Mouse (Mus musculus): ENCODE measurements around the gene Ncapd2.

Gene Ncapd2

DNA sequence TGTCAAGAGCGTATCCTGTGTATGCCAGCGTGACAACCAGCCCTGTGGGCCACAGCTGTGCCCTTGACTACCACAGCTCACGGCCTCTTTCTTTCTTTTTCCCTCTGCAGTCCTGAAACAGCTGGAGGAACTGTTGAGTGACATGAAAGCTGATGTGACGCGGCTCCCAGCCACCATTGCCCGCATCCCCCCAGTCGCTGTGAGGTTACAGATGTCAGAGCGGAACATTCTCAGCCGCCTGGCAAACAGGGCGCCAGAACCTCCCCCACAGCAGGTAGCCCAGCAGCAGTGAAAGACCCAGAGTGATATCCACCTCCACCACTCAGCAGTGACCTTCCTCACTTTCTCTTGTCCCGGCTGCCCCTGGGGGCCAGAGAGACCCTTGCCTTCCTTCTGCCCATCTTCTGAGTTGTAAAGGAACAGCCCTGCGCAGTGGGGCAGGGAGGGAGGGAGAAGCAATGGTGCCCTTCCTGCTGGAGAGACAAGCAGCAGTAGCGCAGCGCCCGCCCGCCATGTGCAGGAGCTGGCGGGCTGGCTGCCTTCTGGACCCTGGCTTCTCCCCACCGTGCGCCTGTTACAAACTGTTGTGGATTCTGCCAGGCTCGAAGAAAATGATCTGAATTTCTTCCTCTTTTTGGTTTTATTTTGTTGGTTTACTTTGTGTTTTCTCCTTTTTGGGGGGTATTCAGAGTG is 61.6 kb downstream of the Ncapd2 start:
- POLR2A ChIA-PET, result interaction anchor here (0.5 to 16.8 kb wide), 72 partner anchors 8 to 462 kb away, joined by 3 to 499 read pairs (median 4); partner anchors contain the start of genes Gapdh (in 2 of the 4), Grcc10 (in 2 of the 4), Mrpl51 (in 2 of the 4) and Ncapd2 (in 2 of the 4)
- CTCF ChIA-PET, result interaction anchor here in 2 of 4 experiments (0.6 to 1.8 kb wide), 6 partner anchors 18 to 326 kb away, joined by 3 to 10 read pairs (median 4); no protein-coding TSS in a partner anchor

DNA sequence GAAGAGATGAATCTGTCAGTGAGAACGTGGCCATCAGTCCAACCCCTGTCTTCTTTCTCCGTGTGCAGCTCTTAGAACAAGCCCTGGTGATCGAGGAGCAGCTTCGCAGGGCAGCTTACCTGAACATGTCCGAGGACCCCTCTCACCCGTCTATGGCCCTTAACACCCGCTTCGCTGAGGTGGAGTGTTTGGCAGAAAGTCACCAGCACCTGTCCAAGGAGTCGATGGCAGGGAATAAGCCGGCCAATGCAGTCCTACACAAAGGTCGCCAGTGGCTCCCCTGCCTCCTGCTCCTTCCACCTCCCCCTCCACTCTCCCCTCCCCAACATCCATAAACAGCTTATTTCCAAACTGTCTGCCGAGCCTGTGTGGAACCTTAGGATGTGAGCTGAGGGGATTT is 62.8 kb downstream of the Ncapd2 start:
- CTCF ChIA-PET, result interaction anchor here in 3 of 4 experiments (0.6 to 1.8 kb wide), 6 partner anchors 9 to 225 kb away, joined by 3 to 5 read pairs (median 4); no protein-coding TSS in a partner anchor
- POLR2A ChIA-PET, result interaction anchor here (0.5 to 16.8 kb wide), 40 partner anchors 9 to 731 kb away, joined by 3 to 499 read pairs (median 4); partner anchors contain the start of genes Gapdh (in 2 of the 4), Mrpl51 (in 2 of the 4), Ncapd2 (in 2 of the 4) and Grcc10 (in 1 of the 4)

DNA sequence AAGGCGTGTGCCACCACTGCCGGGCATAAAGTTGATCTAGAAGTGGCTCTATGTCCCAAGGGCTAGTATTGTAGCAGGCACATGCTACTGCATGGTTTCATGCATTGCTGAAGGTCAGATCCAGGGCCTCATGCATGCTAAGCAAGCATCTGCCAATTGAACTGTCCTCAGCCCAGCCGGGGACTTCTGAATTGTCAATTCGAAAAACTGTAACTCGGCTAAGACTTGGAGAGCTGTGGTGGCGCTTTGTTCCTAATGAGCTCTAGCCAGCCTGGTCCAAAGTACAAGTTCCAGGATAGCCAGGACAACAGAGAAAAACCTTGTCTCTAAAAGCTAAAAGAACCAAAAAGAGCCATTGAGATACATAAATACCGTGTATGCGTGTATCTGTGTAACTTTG is 72.1 kb downstream of the Ncapd2 start:
- POLR2A ChIA-PET, result interaction anchor here in 3 of 4 experiments (0.6 to 4.5 kb wide), 12 partner anchors 10 to 77 kb away, joined by 3 to 22 read pairs (median 4); partner anchors contain the start of gene Gapdh (in 1 of the 3)
- CTCF ChIA-PET, result interaction anchor here in 1 of 4 experiments (1.0 kb wide), 2 partner anchors 8 to 18 kb away, joined by 3 to 4 read pairs; no protein-coding TSS in a partner anchor

Measured in embryonic stem cell, embryonic (primary cell).